Mouse (Mus musculus) lung, adult 2 months (tissue): ENCODE data around the gene Mef2d.

Experiments used
- CTCF ChIP-seq: fragments of 200-500 bp; IDR thresholded peaks from 2 replicates; pipeline ENCODE4 v1.5.1; 2011; ENCODE audit warnings: mild to moderate bottlenecking, low read length, control low read depth; ENCODE audit not compliant: insufficient read depth
- POLR2A ChIP-seq: fragments of 200-500 bp; IDR thresholded peaks from 2 replicates; pipeline ENCODE4 v1.6.1; 2011; ENCODE audit warnings: low read depth, mild to moderate bottlenecking, control low read depth, low read length, borderline replicate concordance; ENCODE audit errors: extremely low read depth

GRCm38 (mm10) chr3:88141439-88141786 is 759 bp upstream of the Mef2d start:
- TF ChIP-seq CTCF, result no peak
- TF ChIP-seq POLR2A, result peak; percentile 28; the same call in 1 of the 2 replicates
